Mouse (Mus musculus) CH12.LX (cell line): ENCODE measurements around the gene Arrb1.

ENCODE experiments used
- CTCF ChIP-seq, 2 experiments: IDR thresholded peaks in 1 of 2; conservative IDR thresholded peaks in 1 of 2; 2 replicates each; pipeline ENCODE4 v1.5.1; 2011 to 2012; ENCODE audit warnings: low read depth in 2 of 2, low read length in 2 of 2, improper control_type of control experiment in 1 of 2, inconsistent platforms in 1 of 2, mild to moderate bottlenecking in 1 of 2, moderate library complexity in 1 of 2
- E2F4 ChIP-seq: IDR thresholded peaks from 2 replicates; pipeline ENCODE4 v1.6.1; 2011; ENCODE audit warnings: low read depth, low read length, improper control_type of control experiment; ENCODE audit not compliant: insufficient replicate concordance
- GABPA ChIP-seq: IDR thresholded peaks from 2 replicates; pipeline ENCODE4 v1.6.1; 2012; ENCODE audit warnings: low read depth, low read length, improper control_type of control experiment, inconsistent platforms; ENCODE audit not compliant: insufficient replicate concordance
- HCFC1 ChIP-seq: IDR thresholded peaks from 2 replicates; pipeline ENCODE4 v1.6.1; 2012; ENCODE audit warnings: low read depth, mild to moderate bottlenecking, inconsistent platforms, low read length, improper control_type of control experiment
- MAFK ChIP-seq: IDR thresholded peaks from 2 replicates; pipeline ENCODE4 v1.6.1; 2011; ENCODE audit warnings: low read length, improper control_type of control experiment; ENCODE audit not compliant: insufficient replicate concordance
- MEF2A ChIP-seq: IDR thresholded peaks from 2 replicates; pipeline ENCODE4 v1.6.1; 2014; ENCODE audit warnings: low read depth, mild to moderate bottlenecking, inconsistent platforms, low read length, improper control_type of control experiment, borderline replicate concordance
- MXI1 ChIP-seq: IDR thresholded peaks from 2 replicates; pipeline ENCODE4 v1.6.1; 2011; ENCODE audit warnings: mild to moderate bottlenecking, low read depth, low read length, improper control_type of control experiment
- NELFE ChIP-seq: IDR thresholded peaks from 2 replicates; pipeline ENCODE4 v1.6.1; 2011; ENCODE audit warnings: low read depth, low read length, improper control_type of control experiment
- POLR2A ChIP-seq: IDR thresholded peaks from 2 replicates; pipeline ENCODE4 v1.6.1; 2011; ENCODE audit warnings: low read depth, mild to moderate bottlenecking, improper control_type of control experiment, low read length
- POLR2AphosphoS2 ChIP-seq: IDR thresholded peaks from 2 replicates; pipeline ENCODE4 v1.6.1; 2011; ENCODE audit warnings: low read depth, low read length, improper control_type of control experiment
- SIN3A ChIP-seq: IDR thresholded peaks from 2 replicates; pipeline ENCODE4 v1.6.1; 2012; ENCODE audit warnings: low read length, improper control_type of control experiment, inconsistent platforms
- TBP ChIP-seq: conservative IDR thresholded peaks from 2 replicates; pipeline ENCODE4 v1.6.1; 2011; ENCODE audit warnings: low read depth, low read length, improper control_type of control experiment
- TCF12 ChIP-seq: IDR thresholded peaks from 2 replicates; pipeline ENCODE4 v1.6.1; 2014; ENCODE audit warnings: low read depth, mild to moderate bottlenecking, inconsistent platforms, low read length, improper control_type of control experiment
- ZKSCAN1 ChIP-seq: IDR thresholded peaks from 2 replicates; pipeline ENCODE4 v1.6.1; 2012; ENCODE audit warnings: low read depth, inconsistent platforms, low read length, improper control_type of control experiment, borderline replicate concordance

GRCm38 (mm10) chr7:99535741-99536501 is 655 bp downstream of the Arrb1 start:
- TF ChIP-seq TCF12, result no peak
- TF ChIP-seq GABPA, result no peak
- no peak for TF ChIP-seq MEF2A
- TF ChIP-seq ZKSCAN1, result no peak
- TF ChIP-seq MXI1, result no peak
- 0 out of 2 replicates have a peak, but pooled peaks have one; percentile 26 for TF ChIP-seq SIN3A
- no peak for TF ChIP-seq E2F4
- TF ChIP-seq CTCF (conservative IDR thresholded peaks at IDR 0.05 in 1 of 2, IDR thresholded peaks at IDR 0.05 in 1 of 2; ENCODE audit: low read depth in 2 of 2, low read length in 2 of 2), result no peak
- TF ChIP-seq POLR2A, result no peak
- TF ChIP-seq HCFC1, result no peak
- TF ChIP-seq NELFE, result no peak
- no peak for TF ChIP-seq POLR2AphosphoS2
- no peak for TF ChIP-seq TBP
- TF ChIP-seq MAFK, result no peak
